Mouse (Mus musculus) ES-E14 (cell line): ENCODE results near the gene Rai14. TPM values are rescaled to one million over a fixed set of nuclear protein-coding genes. Genes with fewer than 3 reads are reported as not detected.
A peak's percentile ranks its signal among the peaks of the same experiment; 100 is the strongest.

Experiments used
- DNase-seq: peaks from one replicate; pipeline ENCODE4 v3.0.0-alpha.2; 2013; ENCODE audit warnings: low read depth, low spot score
- H3K27ac ChIP-seq: 2 replicates; pipeline ENCODE4 v1.5.1; 2012; ENCODE audit warnings: low read depth, mild to moderate bottlenecking, low read length, moderate library complexity, mixed read lengths; ENCODE audit not compliant: poor library complexity, insufficient read depth, severe bottlenecking
- H3K36me3 ChIP-seq: 2 replicates; pipeline ENCODE4 v1.6.1; 2012; ENCODE audit warnings: mild to moderate bottlenecking, low read length, moderate library complexity, mixed read lengths; ENCODE audit not compliant: control insufficient read depth, poor library complexity, insufficient read depth, severe bottlenecking
- H3K4me1 ChIP-seq, 2 experiments: fragments of 150-350 bp in 1 of 2; sonication (generic) in 1 of 2; 2 replicates each; pipeline ENCODE4 v1.6.1; 2012; ENCODE audit warnings: low read length in 2 of 2, mild to moderate bottlenecking in 1 of 2, mixed read lengths in 1 of 2; ENCODE audit not compliant: control insufficient read depth in 2 of 2, insufficient read depth in 2 of 2, poor library complexity in 1 of 2
- H3K4me3 ChIP-seq, 2 experiments: fragments of 150-350 bp in 1 of 2; sonication (generic) in 1 of 2; 2 replicates each; pipeline ENCODE4 v1.5.1; 2012; ENCODE audit warnings: low read length in 2 of 2, low read depth in 1 of 2, mild to moderate bottlenecking in 1 of 2, mixed read lengths in 1 of 2; ENCODE audit not compliant: insufficient read depth in 1 of 2, poor library complexity in 1 of 2, severe bottlenecking in 1 of 2
- H3K9ac ChIP-seq: 2 replicates; pipeline ENCODE4 v1.6.1; 2012; ENCODE audit warnings: low read depth, mild to moderate bottlenecking, low read length, mixed read lengths; ENCODE audit not compliant: poor library complexity, insufficient read depth, severe bottlenecking
- H3K9me3 ChIP-seq: fragments of 150-350 bp; sonication (generic); 2 replicates; pipeline ENCODE4 v1.6.1; 2012; ENCODE audit warnings: low read depth, mild to moderate bottlenecking, low read length; ENCODE audit not compliant: control insufficient read depth, insufficient read depth
- CHD2 ChIP-seq: IDR thresholded peaks from 2 replicates; pipeline ENCODE4 v1.6.1; 2014; ENCODE audit warnings: mild to moderate bottlenecking, low read depth, low read length, inconsistent platforms
- HCFC1 ChIP-seq: IDR thresholded peaks from 2 replicates; pipeline ENCODE4 v1.6.1; 2012; ENCODE audit warnings: low read length, inconsistent platforms, borderline replicate concordance; ENCODE audit not compliant: insufficient read depth
- MAFK ChIP-seq: IDR thresholded peaks from 2 replicates; pipeline ENCODE4 v1.6.1; 2014; ENCODE audit warnings: mild to moderate bottlenecking, low read depth, low read length, inconsistent platforms; ENCODE audit not compliant: insufficient read depth
- ZC3H11A ChIP-seq: IDR thresholded peaks from 2 replicates; pipeline ENCODE4 v1.6.1; 2012; ENCODE audit warnings: low read depth, mild to moderate bottlenecking, inconsistent platforms, low read length, borderline replicate concordance
- ZNF384 ChIP-seq: IDR thresholded peaks from 2 replicates; pipeline ENCODE4 v1.6.1; 2012; ENCODE audit warnings: low read depth, low read length, inconsistent platforms
- in situ Hi-C, 2 experiments: fragments of 600-800 bp; cut with MboI; formaldehyde crosslinking; loops; one replicate each; pipeline ENCODE4 v1.15.1; 2025; ENCODE audit warnings: low sequenced_read_pairs in 2 of 2, inconsistent platforms in 1 of 2; ENCODE audit not compliant: unreplicated experiment in 2 of 2
- total RNA-seq: library from RNA; depleted of rRNA; stranded (reverse); fragments of 300-350 nt; gene quantifications from 2 replicates; pipeline ENCODE4 v1.2.3, GENCODE M21; 2012

Rai14 gene
- total RNA-seq, 1 experiment, result 35.0 TPM

- H3K4me3 ChIP-seq, result peak overlapping the region in 1 of 2 experiments; percentile 21; a peak in 1 of 4 replicates
- in situ Hi-C loops, result no loop called here
- H3K36me3 ChIP-seq, result peaks cover 6% of the 10 kb centered on the region; the same call in 1 of the 2 replicates
- no peaks in the 10 kb centered on the region for H3K9me3 ChIP-seq
- peaks cover 0 to 17% of the 10 kb centered on the region in 2 experiments; a peak in 3 of 4 replicates for H3K4me1 ChIP-seq
- no peak overlapping the region for H3K9ac ChIP-seq
- H3K27ac ChIP-seq, result peak overlapping the region; percentile 3; the same call in 1 of the 2 replicates
- TF ChIP-seq HCFC1, result no peak
- no peak for TF ChIP-seq MAFK
- no peak for TF ChIP-seq ZNF384
- no peak for TF ChIP-seq ZC3H11A
- no peak for TF ChIP-seq CHD2
- no peak for DNase-seq
Measured at GRCm38 (mm10) chr15:10635121-10635520, 79.3 kb downstream of the Rai14 start.

GRCm38 (mm10) chr15:10634176-10634575 lies 80.2 kb downstream of the Rai14 start:
- H3K4me3 ChIP-seq, result no peak overlapping the region
- no peak overlapping the region for H3K9ac ChIP-seq
- in situ Hi-C loops, result no loop called here

GRCm38 (mm10) chr15:10633381-10633780 lies 81.0 kb downstream of the Rai14 start:
- H3K9me3 ChIP-seq, result no peaks in the 10 kb centered on the region
- H3K36me3 ChIP-seq, result peaks cover 6% of the 10 kb centered on the region; the same call in 1 of the 2 replicates
- DNase-seq, result no peak
- peaks cover 0 to 17% of the 10 kb centered on the region in 2 experiments; a peak in 3 of 4 replicates for H3K4me1 ChIP-seq
- no peak overlapping the region for H3K27ac ChIP-seq
- TF ChIP-seq HCFC1 (no peak), ZNF384 (no peak), MAFK (no peak)
- no peak overlapping the region for H3K4me3 ChIP-seq
- in situ Hi-C loops, result no loop called here
- H3K9ac ChIP-seq, result no peak overlapping the region

More at GRCm38 (mm10) chr15:10634176-10634575, 80.2 kb downstream of the Rai14 start:
- H3K36me3 ChIP-seq, result peaks cover 6% of the 10 kb centered on the region; the same call in 1 of the 2 replicates
- H3K4me1 ChIP-seq, result peaks cover 0 to 17% of the 10 kb centered on the region in 2 experiments; a peak in 3 of 4 replicates
- DNase-seq, result no peak
- H3K9me3 ChIP-seq, result no peaks in the 10 kb centered on the region
- TF ChIP-seq HCFC1, result no peak
- TF ChIP-seq ZC3H11A, result no peak
- no peak for TF ChIP-seq MAFK
- TF ChIP-seq CHD2, result no peak
- TF ChIP-seq ZNF384, result no peak
- no peak overlapping the region for H3K27ac ChIP-seq

- DNase-seq, result no peak
- H3K9me3 ChIP-seq, result no peaks in the 10 kb centered on the region
- no peak overlapping the region for H3K4me3 ChIP-seq
- H3K9ac ChIP-seq, result no peak overlapping the region
- in situ Hi-C loops, result no loop called here
- peaks cover 0 to 17% of the 10 kb centered on the region in 2 experiments; a peak in 3 of 4 replicates for H3K4me1 ChIP-seq
- no peak overlapping the region for H3K27ac ChIP-seq
- no peak for TF ChIP-seq ZC3H11A
- TF ChIP-seq ZNF384, result no peak
- no peak for TF ChIP-seq HCFC1
- no peak for TF ChIP-seq CHD2
- no peak for TF ChIP-seq MAFK
- H3K36me3 ChIP-seq, result peaks cover 6% of the 10 kb centered on the region; the same call in 1 of the 2 replicates
Measured at GRCm38 (mm10) chr15:10632581-10632980, 81.8 kb downstream of the Rai14 start.
